Mouse (Mus musculus): ENCODE data around the gene Nr0b2. TPM values are rescaled to one million over a fixed set of nuclear protein-coding genes. Genes with fewer than 3 reads are reported as not detected.

Nr0b2 gene
- polyA plus RNA-seq, 1 experiment from 2014 or later: 22.3 TPM

DNA sequence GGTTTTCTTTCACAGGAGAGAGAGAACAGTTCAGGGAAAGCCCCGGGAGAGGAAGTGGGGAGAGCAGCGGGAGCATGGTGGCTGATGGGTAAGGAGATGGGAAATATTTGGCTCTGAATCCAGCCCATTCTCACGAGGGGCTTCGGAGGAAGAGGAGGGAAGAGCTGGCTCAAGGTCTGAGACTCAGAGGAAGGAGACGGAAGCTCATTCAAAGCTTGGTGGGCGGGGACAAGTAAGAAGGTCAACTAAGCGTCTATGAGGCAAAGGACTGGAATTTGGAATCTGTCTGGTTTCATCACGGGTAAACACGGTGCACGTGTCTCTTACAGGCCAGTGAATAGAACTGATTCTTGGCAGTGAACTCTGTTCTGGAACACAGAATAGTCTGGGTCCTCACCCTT lies 16.9 kb downstream of the Nr0b2 start:
- 45% methylated on average over 10 of the region's 10 CpGs for WGBS
- Histone ChIP-seq H3K9me3 (replicated peaks; ENCODE audit: control insufficient read depth, low read length) (0 out of 2 replicates have a peak, but pooled peaks cover 2% of the 10 kb centered on the region), H3K9ac (ENCODE audit: low read length) (no peak overlapping the region), H3K36me3 (ENCODE audit: control insufficient read depth, insufficient read depth) (no peaks in the 10 kb centered on the region), H3K4me1 (ENCODE audit: control insufficient read depth, insufficient read depth, low read length) (peaks cover under 1% of the 10 kb centered on the region; the same call in 1 of the 2 replicates), H3K4me3 (ENCODE audit: low read length) (no peak overlapping the region), H3K27me3 (ENCODE audit: control insufficient read depth, insufficient read depth, low read length) (no peaks in the 10 kb centered on the region), H3K4me2 (ENCODE audit: low read depth, low read length) (no peak overlapping the region), H3K27ac (ENCODE audit: low read length) (no peak overlapping the region)
- ATAC-seq (replicated peaks; ENCODE audit: extremely low read depth, insufficient read depth, low FRiP score): no peak

DNA sequence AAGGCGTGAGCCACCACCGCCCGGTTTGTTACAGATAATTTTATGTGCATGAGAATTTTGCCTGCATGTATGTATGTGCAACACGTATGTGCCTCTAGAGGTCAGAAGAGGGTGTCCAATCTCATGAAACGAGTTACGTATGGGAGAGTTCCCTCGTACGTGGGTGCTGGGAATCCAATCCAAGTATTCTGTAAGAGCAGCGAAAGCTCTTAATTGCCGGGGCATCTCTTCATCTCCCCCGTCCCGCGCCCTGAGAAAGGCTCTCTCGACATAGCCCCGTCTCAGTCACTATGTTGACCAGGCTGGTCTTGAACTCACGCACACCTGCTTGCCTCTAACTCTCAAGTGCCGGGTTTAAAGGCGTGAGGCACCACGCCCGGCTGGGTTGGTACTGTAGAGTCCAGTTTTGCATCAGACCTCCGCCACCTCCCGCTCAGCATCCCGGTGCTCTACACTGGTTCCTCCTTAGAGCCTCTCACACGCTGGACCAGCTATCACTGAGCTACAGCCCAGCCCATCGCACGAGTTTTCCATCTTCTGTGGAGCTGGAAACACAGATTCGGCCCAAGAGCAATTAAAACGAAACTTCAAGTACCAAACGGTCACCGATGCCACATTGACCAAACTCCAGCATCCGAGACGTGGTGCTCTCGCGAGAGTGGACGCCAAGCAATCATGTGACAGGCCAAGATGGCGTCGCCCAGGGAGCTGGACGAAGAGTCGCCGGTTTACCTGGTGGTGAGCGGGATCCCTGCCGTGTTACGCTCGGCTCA lies 21.1 kb downstream of the Nr0b2 start, which contains the start of gene Gpatch3:
TSS of gene Gpatch3 (plus strand) at position 676 of the 773 bp plus-strand sequence.
- peaks cover 6% of the 10 kb centered on the region for H3K4me1 ChIP-seq (ENCODE audit: control insufficient read depth, insufficient read depth, low read length)
- peak within 1 kb of the TSS; percentile 83 for H3K9ac ChIP-seq (ENCODE audit: low read length)
- 0 out of 2 replicates have a peak, but pooled peaks cover 2% of the 10 kb centered on the region for H3K9me3 ChIP-seq (replicated peaks; ENCODE audit: control insufficient read depth, low read length)
- peaks cover 4% of the 10 kb centered on the region; the same call in 1 of the 2 replicates for H3K36me3 ChIP-seq (ENCODE audit: control insufficient read depth, insufficient read depth)
- peak; percentile 90 for ATAC-seq (replicated peaks; ENCODE audit: extremely low read depth, insufficient read depth, low FRiP score)
- peak within 1 kb of the TSS; percentile 80 for H3K4me2 ChIP-seq (ENCODE audit: low read depth, low read length)
- H3K27ac ChIP-seq (ENCODE audit: low read length): peak within 1 kb of the TSS; percentile 76
- H3K27me3 ChIP-seq (ENCODE audit: control insufficient read depth, insufficient read depth, low read length): no peaks in the 10 kb centered on the region
- WGBS: 5% methylated on average over 44 of the region's 44 CpGs
- peak within 1 kb of the TSS; percentile 77 for H3K4me3 ChIP-seq (ENCODE audit: low read length)

- ATAC-seq (replicated peaks; ENCODE audit: extremely low read depth, insufficient read depth, low FRiP score): peak; percentile 29; the same call in 1 of the 2 replicates
- Histone ChIP-seq H3K4me1 (ENCODE audit: control insufficient read depth, insufficient read depth, low read length) (peaks cover 6% of the 10 kb centered on the region), H3K36me3 (ENCODE audit: control insufficient read depth, insufficient read depth) (peaks cover 5% of the 10 kb centered on the region), H3K9ac (ENCODE audit: low read length) (peak overlapping the region; percentile 83), H3K4me2 (ENCODE audit: low read depth, low read length) (peak overlapping the region; percentile 80), H3K9me3 (replicated peaks; ENCODE audit: control insufficient read depth, low read length) (0 out of 2 replicates have a peak, but pooled peaks cover 2% of the 10 kb centered on the region), H3K27me3 (ENCODE audit: control insufficient read depth, insufficient read depth, low read length) (no peaks in the 10 kb centered on the region), H3K4me3 (ENCODE audit: low read length) (peak overlapping the region; percentile 77), H3K27ac (ENCODE audit: low read length) (no peak overlapping the region)
- under 1% methylated on average over 41 of the region's 41 CpGs for WGBS
These were observed 21.6 kb downstream of the Nr0b2 start for GRCm38 (mm10) chr4:133574843-133575202.

GRCm38 (mm10) chr4:133577983-133578382 lies 24.8 kb downstream of the Nr0b2 start:
- ATAC-seq (replicated peaks; ENCODE audit: extremely low read depth, insufficient read depth, low FRiP score): no peak

GRCm38 (mm10) chr4:133583690-133584058 lies 30.5 kb downstream of the Nr0b2 start:
- WGBS: 56% methylated on average over 6 of the region's 6 CpGs
- no peaks in the 10 kb centered on the region for H3K27me3 ChIP-seq (ENCODE audit: control insufficient read depth, insufficient read depth, low read length)
- H3K27ac ChIP-seq (ENCODE audit: low read length): peak overlapping the region; percentile 86
- peak overlapping the region; percentile 74 for H3K4me3 ChIP-seq (ENCODE audit: low read length)
- no peaks in the 10 kb centered on the region for H3K9me3 ChIP-seq (replicated peaks; ENCODE audit: control insufficient read depth, low read length)
- peak overlapping the region; percentile 93 for H3K9ac ChIP-seq (ENCODE audit: low read length)
- peak overlapping the region; percentile 90 for H3K4me2 ChIP-seq (ENCODE audit: low read depth, low read length)
- H3K36me3 ChIP-seq (ENCODE audit: control insufficient read depth, insufficient read depth): peaks cover 29% of the 10 kb centered on the region
- ATAC-seq (replicated peaks; ENCODE audit: extremely low read depth, insufficient read depth, low FRiP score): peak; percentile 35
- H3K4me1 ChIP-seq (ENCODE audit: control insufficient read depth, insufficient read depth, low read length): peaks cover 12% of the 10 kb centered on the region

More at GRCm38 (mm10) chr4:133577983-133578382, 24.8 kb downstream of the Nr0b2 start:
- H3K4me3 ChIP-seq (ENCODE audit: low read length): no peak overlapping the region
- peaks cover 21% of the 10 kb centered on the region for H3K36me3 ChIP-seq (ENCODE audit: control insufficient read depth, insufficient read depth)
- peaks cover 6% of the 10 kb centered on the region for H3K4me1 ChIP-seq (ENCODE audit: control insufficient read depth, insufficient read depth, low read length)
- no peak overlapping the region for H3K27ac ChIP-seq (ENCODE audit: low read length)
- no peak overlapping the region for H3K9ac ChIP-seq (ENCODE audit: low read length)
- 79% methylated on average over 12 of the region's 12 CpGs for WGBS
- H3K27me3 ChIP-seq (ENCODE audit: control insufficient read depth, insufficient read depth, low read length): no peaks in the 10 kb centered on the region
- no peaks in the 10 kb centered on the region for H3K9me3 ChIP-seq (replicated peaks; ENCODE audit: control insufficient read depth, low read length)
- H3K4me2 ChIP-seq (ENCODE audit: low read depth, low read length): no peak overlapping the region

- H3K4me1 ChIP-seq (ENCODE audit: control insufficient read depth, insufficient read depth, low read length): peaks cover 12% of the 10 kb centered on the region
- H3K9ac ChIP-seq (ENCODE audit: low read length): peak within 1 kb of the TSS; percentile 93
- H3K27me3 ChIP-seq (ENCODE audit: control insufficient read depth, insufficient read depth, low read length): no peaks in the 10 kb centered on the region
- H3K36me3 ChIP-seq (ENCODE audit: control insufficient read depth, insufficient read depth): peaks cover 33% of the 10 kb centered on the region
- peak within 1 kb of the TSS; percentile 90 for H3K4me2 ChIP-seq (ENCODE audit: low read depth, low read length)
- peak; percentile 84 for ATAC-seq (replicated peaks; ENCODE audit: extremely low read depth, insufficient read depth, low FRiP score)
- H3K27ac ChIP-seq (ENCODE audit: low read length): peak within 1 kb of the TSS; percentile 86
- peak within 1 kb of the TSS; percentile 74 for H3K4me3 ChIP-seq (ENCODE audit: low read length)
- H3K9me3 ChIP-seq (replicated peaks; ENCODE audit: control insufficient read depth, low read length): no peaks in the 10 kb centered on the region
- under 1% methylated on average over 65 of the region's 65 CpGs for WGBS
These were observed 31.1 kb downstream of the Nr0b2 start, which contains the start of gene Gpn2 for GRCm38 (mm10) chr4:133584059-133584951. Gpn2 (plus strand) TSS chr4:133584362.

GRCm38 (mm10) chr4:133592570-133592969 lies 39.4 kb downstream of the Nr0b2 start:
- Histone ChIP-seq H3K4me3 (ENCODE audit: low read length) (no peak overlapping the region), H3K27me3 (ENCODE audit: control insufficient read depth, insufficient read depth, low read length) (no peaks in the 10 kb centered on the region), H3K9me3 (replicated peaks; ENCODE audit: control insufficient read depth, low read length) (no peaks in the 10 kb centered on the region), H3K4me1 (ENCODE audit: control insufficient read depth, insufficient read depth, low read length) (no peaks in the 10 kb centered on the region), H3K4me2 (ENCODE audit: low read depth, low read length) (no peak overlapping the region), H3K36me3 (ENCODE audit: control insufficient read depth, insufficient read depth) (peaks cover 19% of the 10 kb centered on the region), H3K27ac (ENCODE audit: low read length) (no peak overlapping the region), H3K9ac (ENCODE audit: low read length) (peak overlapping the region; percentile 31; the same call in 1 of the 2 replicates)
- 23% methylated on average over 7 of the region's 7 CpGs for WGBS
- ATAC-seq (replicated peaks; ENCODE audit: extremely low read depth, insufficient read depth, low FRiP score): 0 out of 2 replicates have a peak, but pooled peaks have one; percentile 32

GRCm38 (mm10) chr4:133595538-133595937 lies 42.4 kb downstream of the Nr0b2 start:
- Histone ChIP-seq H3K9me3 (replicated peaks; ENCODE audit: control insufficient read depth, low read length) (no peaks in the 10 kb centered on the region), H3K27ac (ENCODE audit: low read length) (no peak overlapping the region), H3K4me1 (ENCODE audit: control insufficient read depth, insufficient read depth, low read length) (peaks cover 8% of the 10 kb centered on the region), H3K27me3 (ENCODE audit: control insufficient read depth, insufficient read depth, low read length) (peaks cover 6% of the 10 kb centered on the region; the same call in 1 of the 2 replicates), H3K9ac (ENCODE audit: low read length) (no peak overlapping the region), H3K36me3 (ENCODE audit: control insufficient read depth, insufficient read depth) (peaks cover 5% of the 10 kb centered on the region), H3K4me2 (ENCODE audit: low read depth, low read length) (no peak overlapping the region), H3K4me3 (ENCODE audit: low read length) (no peak overlapping the region)
- 47% methylated on average over 7 of the region's 7 CpGs for WGBS
- ATAC-seq (replicated peaks; ENCODE audit: extremely low read depth, insufficient read depth, low FRiP score): no peak
